Mouse (Mus musculus): Measurements from ENCODE around the gene Focad.

DNA sequence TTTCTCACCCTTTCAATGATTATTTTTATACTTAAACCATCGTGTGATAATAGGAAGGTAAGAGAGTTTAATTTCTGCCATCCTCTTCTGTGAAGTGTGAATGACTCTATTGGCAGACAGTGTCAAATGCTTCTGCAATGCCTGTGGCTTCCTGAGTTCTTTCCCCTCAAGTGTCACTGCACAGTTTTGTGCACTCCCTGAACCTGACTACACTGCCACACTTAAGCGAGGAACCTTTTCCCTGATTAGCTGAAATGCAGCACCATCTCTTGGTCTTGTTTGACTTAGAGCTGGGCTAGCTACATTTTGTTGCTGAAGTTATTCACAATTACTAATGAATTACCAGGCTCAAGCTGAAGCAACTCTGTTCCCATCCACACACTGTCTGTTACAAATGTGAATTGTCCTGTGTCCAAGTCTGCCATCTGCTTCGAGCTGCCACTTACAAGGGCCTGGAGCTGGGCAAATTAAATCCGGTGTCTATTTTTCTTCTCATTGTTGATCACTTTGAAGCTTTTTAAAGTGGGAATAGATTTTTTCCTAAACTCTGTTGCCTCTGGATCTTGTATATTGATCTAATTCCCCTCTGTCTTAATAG lies 101.6 kb downstream of the Focad start:
- TF ChIP-seq CTCF (IDR thresholded peaks at IDR 0.05; ENCODE audit: low read depth) (no peak), EP300 (IDR thresholded peaks at IDR 0.05; ENCODE audit: low read depth) (no peak)
